Mouse (Mus musculus): ENCODE measurements around the gene Tmem26.

GRCm38 (mm10) chr10:68806328-68806727, 82.9 kb downstream of the Tmem26 start:
- TF ChIP-seq CTCF (IDR thresholded peaks at IDR 0.05; ENCODE audit: borderline replicate concordance, insufficient read depth, low read depth, low read length): no peak
- no peak for TF ChIP-seq POLR2A (IDR thresholded peaks at IDR 0.05; ENCODE audit: borderline replicate concordance, insufficient read depth, low read length)
